Mouse (Mus musculus): ENCODE measurements around the gene Vmn1r4. TPM values are rescaled to one million over a fixed set of nuclear protein-coding genes. Genes with fewer than 3 reads are reported as not detected.

Gene Vmn1r4
- total RNA-seq, 2 experiments from 2014 or later, result 0.20 to 0.43 TPM

GRCm38 (mm10) chr6:56916279-56916678 is 7.5 kb upstream of the Vmn1r4 start:
- DNase-seq (ENCODE audit: low spot score in 2 of 2), result no peak

GRCm38 (mm10) chr6:56917578-56918368 is 6.0 kb upstream of the Vmn1r4 start:
- no peak for DNase-seq (ENCODE audit: low spot score in 2 of 2)

GRCm38 (mm10) chr6:56919330-56920044 is 4.3 kb upstream of the Vmn1r4 start:
- no peak for DNase-seq (ENCODE audit: low spot score in 2 of 2)

GRCm38 (mm10) chr6:56920222-56921092 is 3.4 kb upstream of the Vmn1r4 start:
- DNase-seq (ENCODE audit: low spot score in 2 of 2), result no peak

GRCm38 (mm10) chr6:56923331-56923725 is 487 bp upstream of the Vmn1r4 start:
- DNase-seq (ENCODE audit: low spot score in 2 of 2), result no peak

GRCm38 (mm10) chr6:56931648-56932415 is 8.0 kb downstream of the Vmn1r4 start:
- DNase-seq (ENCODE audit: low spot score in 2 of 2), result no peak

GRCm38 (mm10) chr6:56932464-56932863 is 8.6 kb downstream of the Vmn1r4 start:
- DNase-seq (ENCODE audit: low spot score in 2 of 2), result no peak

GRCm38 (mm10) chr6:56934366-56934765 is 10.6 kb downstream of the Vmn1r4 start:
- no peak for DNase-seq (ENCODE audit: low spot score in 2 of 2)

- DNase-seq (ENCODE audit: low spot score in 2 of 2), result no peak
Measured at GRCm38 (mm10) chr6:56956436-56956835, 32.6 kb downstream of the Vmn1r4 start.

GRCm38 (mm10) chr6:56969973-56970372 is 46.2 kb downstream of the Vmn1r4 start, which contains the start of gene Vmn1r5:
Gene Vmn1r5 (plus strand): TSS chr6:56970273.
- DNase-seq (ENCODE audit: low spot score in 2 of 2), result no peak

GRCm38 (mm10) chr6:56996943-56997342 is 73.1 kb downstream of the Vmn1r4 start, which contains the start of gene Vmn1r6:
Gene Vmn1r6 (plus strand): TSS chr6:56997243.
- DNase-seq (ENCODE audit: low spot score in 2 of 2), result no peak

Other genes with a start within 250 kb of the Vmn1r4 start
- 10 to 100 TPM; 14.2 to 20.1 TPM for gene Lsm5, start 219.3 kb upstream of the Vmn1r4 start, total RNA-seq (2021)
- 10 to 100 TPM; 41.1 to 43.0 TPM for gene Avl9, start 209.1 kb upstream of the Vmn1r4 start, total RNA-seq (2021)
- gene Kbtbd2, start 126.2 kb upstream of the Vmn1r4 start, total RNA-seq (2021), result 10 to 100 TPM; 52.9 to 55.2 TPM
- 10 to 100 TPM; 30.2 to 30.5 TPM for gene Fkbp9, start 92.0 kb upstream of the Vmn1r4 start, total RNA-seq (2021)
- gene Nt5c3, start 83 bp upstream of the Vmn1r4 start, total RNA-seq (2021), result 10 to 100 TPM; 38.2 to 38.6 TPM
- not detected for gene Vmn1r5, start 46.3 kb downstream of the Vmn1r4 start, total RNA-seq (2021)
- gene Vmn1r6, start 73.2 kb downstream of the Vmn1r4 start, total RNA-seq (2021), result not detected
- gene Vmn1r7, start 101.3 kb downstream of the Vmn1r4 start, total RNA-seq (2021), result not detected
- gene Vmn1r8, start 108.3 kb downstream of the Vmn1r4 start, total RNA-seq (2021), result not detected
- gene Vmn1r9, start 142.8 kb downstream of the Vmn1r4 start, total RNA-seq (2021), result not detected
- not detected for gene Vmn1r10, start 185.4 kb downstream of the Vmn1r4 start, total RNA-seq (2021)
- gene Vmn1r11, start 209.4 kb downstream of the Vmn1r4 start, total RNA-seq (2021), result not detected
- not detected for gene Vmn1r12, start 232.9 kb downstream of the Vmn1r4 start, total RNA-seq (2021)

Measured in layer of hippocampus, adult 18-20 months (tissue).